Mouse (Mus musculus): ENCODE measurements around the gene Rnf141.

Rnf141 gene

GRCm38 (mm10) chr7:110833024-110833423 lies 11.2 kb downstream of the Rnf141 start:
- no peak for DNase-seq (ENCODE audit: low spot score in 2 of 2)

- no peak for DNase-seq (ENCODE audit: low spot score in 2 of 2)
Measured at GRCm38 (mm10) chr7:110823995-110824953, 20.0 kb downstream of the Rnf141 start.

DNA sequence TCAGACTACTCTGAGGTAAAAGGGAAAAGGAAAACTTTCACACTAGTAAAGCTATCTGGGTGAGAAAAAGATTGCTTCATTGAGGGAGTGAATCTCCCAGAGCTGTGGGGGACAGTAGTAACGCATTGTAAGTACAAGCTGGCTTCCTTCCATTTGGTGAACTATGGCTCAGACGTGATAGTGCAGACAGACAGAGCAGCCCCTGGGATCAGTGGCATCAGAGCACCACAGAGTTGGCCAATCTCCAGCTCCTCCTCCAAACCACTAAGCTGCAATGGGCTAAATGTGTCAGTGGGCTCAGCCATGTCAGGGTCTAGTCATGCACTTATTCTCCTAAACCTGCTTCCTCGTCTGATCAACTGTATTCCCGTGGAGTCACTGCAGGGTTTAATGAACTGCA lies 20.7 kb downstream of the Rnf141 start:
- no peak for DNase-seq (ENCODE audit: low spot score in 2 of 2)

- no peak for DNase-seq (ENCODE audit: low spot score in 2 of 2)
Measured at GRCm38 (mm10) chr7:110823076-110823475, 21.2 kb downstream of the Rnf141 start.

DNA sequence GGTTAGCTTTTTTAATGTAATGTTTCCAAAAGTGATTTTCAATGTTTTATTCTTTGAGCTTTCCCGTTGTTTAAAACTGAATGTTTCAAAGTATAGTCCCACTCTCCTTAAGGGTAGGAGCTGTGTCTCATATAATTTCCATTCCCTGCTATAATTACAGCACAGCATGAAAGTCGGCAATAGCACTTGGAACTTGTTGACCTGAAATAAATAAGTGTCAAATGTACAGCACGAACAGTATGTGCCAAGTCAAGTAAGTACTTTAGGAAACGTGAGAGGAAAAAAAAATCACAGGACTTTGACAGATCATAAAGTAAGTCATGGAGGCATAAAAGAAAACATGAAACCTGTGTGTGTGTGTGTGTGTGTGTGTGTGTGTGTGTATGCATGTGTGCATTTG lies 22.2 kb downstream of the Rnf141 start:
- DNase-seq (ENCODE audit: low spot score in 2 of 2): no peak

DNA sequence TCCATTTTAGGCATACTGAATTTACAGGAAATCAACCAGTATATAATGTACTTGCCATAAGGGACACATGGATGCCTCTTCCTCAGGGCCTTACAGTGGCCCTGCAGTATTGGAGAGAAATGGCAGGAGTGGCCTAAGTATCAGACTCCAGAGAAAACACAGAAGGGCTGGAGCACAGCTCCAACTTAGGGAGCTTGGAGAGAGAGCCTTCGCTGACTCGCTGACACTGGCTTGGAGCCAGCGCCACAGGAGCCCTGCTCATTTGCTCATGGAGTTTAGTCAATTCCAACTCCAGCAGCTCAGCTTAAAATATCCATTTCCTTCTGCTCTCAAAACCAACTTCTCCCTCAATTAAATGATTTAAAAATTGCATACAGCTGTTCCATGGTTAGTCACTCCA lies 22.6 kb downstream of the Rnf141 start:
- no peak for DNase-seq (ENCODE audit: low spot score in 2 of 2)

DNA sequence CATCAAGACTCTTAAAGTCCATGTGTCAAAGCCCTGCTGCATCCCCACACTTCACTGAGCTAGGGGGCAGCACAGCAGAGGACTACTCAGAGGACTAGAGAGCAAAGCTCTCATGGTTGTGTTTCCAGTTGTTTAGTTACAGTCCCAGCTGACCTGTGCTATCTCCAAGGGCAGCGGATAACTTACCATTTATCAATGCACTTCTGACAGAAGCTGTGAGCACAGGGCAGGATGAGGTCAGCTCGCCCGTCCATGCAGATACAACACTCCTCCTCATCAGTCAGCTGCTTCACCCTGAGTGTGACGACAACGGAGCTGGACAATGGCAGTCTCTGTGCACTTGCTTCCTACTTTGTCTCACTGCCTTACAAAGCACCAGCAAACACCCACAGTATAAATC lies 23.2 kb downstream of the Rnf141 start:
- DNase-seq (ENCODE audit: low spot score in 2 of 2): no peak

DNA sequence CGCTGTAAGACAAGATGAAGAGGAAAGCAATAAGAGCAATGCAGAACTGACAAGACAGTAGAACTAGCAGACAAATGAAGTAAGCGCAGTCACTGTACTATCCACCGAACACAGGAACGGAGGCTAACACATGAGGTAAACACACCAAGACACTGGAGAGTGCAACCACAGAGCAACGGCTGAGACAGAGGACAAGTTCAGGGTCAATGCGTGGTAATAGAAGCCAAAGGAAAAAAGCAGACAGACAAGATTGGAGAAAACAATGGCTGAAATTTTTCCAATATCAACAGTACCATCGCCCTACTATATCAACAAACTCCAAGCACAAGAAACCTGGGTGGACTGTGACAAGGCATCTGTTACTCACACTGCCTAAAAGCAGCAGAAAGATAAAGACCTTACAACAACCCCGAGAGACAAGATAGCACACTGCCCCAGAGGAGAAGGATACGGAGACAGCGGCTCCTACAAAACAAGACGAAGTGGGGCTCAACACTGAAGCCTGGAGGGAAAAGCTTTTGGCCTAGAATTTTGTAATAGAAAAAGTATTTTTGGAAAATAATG lies 25.4 kb downstream of the Rnf141 start:
- DNase-seq (ENCODE audit: low spot score in 2 of 2): no peak

DNA sequence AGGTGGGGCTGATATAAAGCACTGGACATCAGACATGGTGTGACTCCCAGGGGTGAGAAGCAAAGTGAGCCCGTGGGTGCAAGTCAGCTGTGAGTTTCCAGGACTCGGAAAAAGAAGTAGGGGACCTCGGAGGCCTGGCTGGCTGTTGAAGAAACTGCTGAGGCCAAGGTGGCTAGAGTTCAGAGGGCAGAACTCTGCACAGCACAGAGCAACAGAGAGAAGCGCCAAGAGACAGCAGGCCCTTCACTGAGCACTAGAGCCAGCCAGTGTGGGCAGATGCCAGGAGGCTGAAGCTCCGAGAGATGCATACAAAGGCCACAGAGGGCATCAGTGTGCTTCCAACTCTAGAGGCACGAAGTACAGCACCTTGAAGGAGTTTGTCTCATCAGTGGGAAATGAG lies 26.1 kb downstream of the Rnf141 start:
- DNase-seq (ENCODE audit: low spot score in 2 of 2): no peak

GRCm38 (mm10) chr7:110816037-110816436 lies 28.2 kb downstream of the Rnf141 start:
- peak in 1 of 2 experiments; percentile 46 for DNase-seq (ENCODE audit: low spot score in 2 of 2)

- no peak for DNase-seq (ENCODE audit: low spot score in 2 of 2)
Measured at GRCm38 (mm10) chr7:110813983-110814382, 30.3 kb downstream of the Rnf141 start.

DNA sequence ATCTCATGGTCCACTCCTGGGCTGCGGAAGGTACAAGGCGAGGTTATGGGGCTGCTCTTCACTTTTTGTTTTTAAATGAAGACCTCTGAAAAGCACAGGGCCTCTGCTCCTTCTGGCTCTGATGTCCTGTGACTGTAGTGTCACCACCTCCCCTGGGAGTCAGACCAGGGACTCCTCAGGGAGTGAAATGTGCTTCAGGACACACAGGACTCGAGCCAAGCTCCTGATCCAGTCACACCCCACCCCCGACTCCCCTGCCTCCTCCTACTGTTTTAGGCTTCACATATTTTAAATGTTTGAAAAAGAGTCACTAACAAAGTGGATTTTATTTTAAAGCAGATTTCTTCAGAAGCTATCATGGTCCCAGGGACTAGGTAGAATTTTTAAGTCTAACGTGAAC lies 32.7 kb downstream of the Rnf141 start:
- DNase-seq (ENCODE audit: low spot score in 2 of 2): no peak

- no peak for DNase-seq (ENCODE audit: low spot score in 2 of 2)
Measured at GRCm38 (mm10) chr7:110810995-110811394, 33.3 kb downstream of the Rnf141 start.

DNA sequence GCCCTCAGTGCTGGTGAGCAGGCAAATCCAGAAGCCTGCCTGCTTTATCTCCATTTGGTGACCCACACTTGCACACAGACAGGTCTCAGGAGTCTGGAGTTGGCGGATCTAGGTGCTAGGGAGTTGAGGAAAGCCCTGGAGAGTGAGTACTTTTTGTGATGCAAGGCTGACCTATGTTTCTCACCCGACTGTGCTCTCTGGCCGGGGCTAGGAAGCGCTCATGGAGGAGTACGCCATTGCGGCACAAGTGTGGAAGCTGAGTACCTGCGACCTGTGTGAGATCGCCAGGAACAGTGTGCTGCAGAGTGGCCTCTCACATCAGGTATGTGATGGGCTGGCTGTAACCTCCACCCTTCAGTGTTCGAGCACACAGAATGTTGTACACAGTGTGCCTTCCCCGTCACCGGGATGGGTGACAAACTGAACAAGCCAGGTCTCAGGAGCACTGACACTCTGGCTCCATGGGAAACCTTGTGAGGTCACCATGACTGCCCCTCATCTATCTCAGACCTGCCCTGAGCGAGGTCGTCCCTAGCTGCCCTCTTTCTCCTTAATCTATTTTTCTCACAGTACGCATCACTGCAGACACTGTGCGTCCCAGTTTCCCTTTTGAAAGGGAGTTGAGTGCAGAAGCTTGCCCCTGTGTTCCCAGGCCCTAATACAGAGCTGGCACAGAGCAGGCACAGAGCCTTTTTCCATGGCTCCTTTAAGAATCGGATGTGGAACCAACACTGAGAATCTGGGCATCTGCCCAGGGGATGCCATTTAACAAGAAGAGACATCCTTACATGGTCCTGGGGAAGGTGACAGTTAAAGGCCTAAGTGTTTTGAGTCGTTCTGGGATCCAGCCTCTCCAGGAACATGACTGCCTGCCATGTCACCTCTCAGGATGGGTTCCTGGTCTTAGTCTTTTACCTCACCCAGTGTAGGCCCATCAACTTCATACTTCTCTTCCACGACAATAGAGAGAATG lies 34.4 kb downstream of the Rnf141 start:
- no peak for DNase-seq (ENCODE audit: low spot score in 2 of 2)

DNA sequence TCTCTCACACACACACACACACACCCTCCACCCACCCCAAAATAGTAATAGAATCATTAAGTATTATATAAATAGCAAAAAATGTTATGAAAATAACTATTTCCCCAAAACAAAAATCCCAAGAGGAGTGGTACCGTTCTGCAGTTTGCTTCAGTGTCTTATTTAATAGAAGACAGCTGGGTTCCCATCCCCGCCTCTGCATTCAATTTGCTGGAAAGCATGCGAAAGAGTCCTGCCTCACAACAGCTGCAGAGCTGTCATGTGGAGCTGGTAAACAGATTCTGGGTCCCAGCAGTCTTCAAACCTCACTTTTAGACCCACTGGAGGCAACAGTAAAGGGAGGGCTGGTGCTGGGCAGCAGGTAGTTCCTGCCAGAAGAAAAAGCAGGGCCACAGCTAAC lies 35.3 kb downstream of the Rnf141 start:
- no peak for DNase-seq (ENCODE audit: low spot score in 2 of 2)

GRCm38 (mm10) chr7:110807460-110808030 lies 36.7 kb downstream of the Rnf141 start:
- DNase-seq (ENCODE audit: low spot score in 2 of 2): no peak

DNA sequence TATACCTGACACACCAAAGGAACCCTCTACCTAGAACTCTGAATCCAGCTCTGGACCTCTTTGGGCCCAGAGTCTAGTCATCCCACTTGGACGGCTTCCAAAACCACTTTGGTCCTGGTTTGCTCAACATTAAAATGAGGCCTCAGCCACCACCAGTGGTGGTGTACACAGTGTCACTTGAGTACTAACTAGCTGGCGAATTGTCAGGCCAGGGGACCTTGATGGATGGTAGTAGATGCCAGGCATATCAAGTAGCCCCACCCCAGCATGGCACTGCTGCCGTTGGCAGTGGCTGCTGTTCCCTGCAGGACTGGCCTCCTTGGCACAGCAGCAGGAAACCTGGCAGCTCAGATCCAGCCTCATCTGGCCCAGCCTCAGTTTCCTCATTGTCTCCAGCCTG lies 40.0 kb downstream of the Rnf141 start:
- DNase-seq (ENCODE audit: low spot score in 2 of 2): no peak

DNA sequence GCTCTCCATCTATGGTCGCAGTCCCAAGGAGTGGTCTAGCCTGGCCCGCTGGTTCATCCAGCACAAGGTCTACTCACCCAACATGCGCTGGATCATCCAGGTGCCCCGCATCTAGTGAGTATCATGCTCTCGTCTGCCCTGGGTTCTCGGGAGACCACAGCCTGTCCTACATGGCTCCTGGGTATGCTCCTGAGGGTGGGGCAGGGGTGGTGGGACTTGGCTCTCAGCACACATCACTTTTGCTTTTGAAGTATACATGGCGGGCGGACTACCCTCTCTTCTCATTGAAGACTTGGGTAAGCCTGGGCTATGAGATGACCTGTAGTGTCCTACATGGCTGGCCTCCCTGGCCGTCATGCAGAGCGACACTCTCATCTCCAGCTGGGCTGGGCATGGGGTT lies 41.1 kb downstream of the Rnf141 start:
- no peak for DNase-seq (ENCODE audit: low spot score in 2 of 2)

DNA sequence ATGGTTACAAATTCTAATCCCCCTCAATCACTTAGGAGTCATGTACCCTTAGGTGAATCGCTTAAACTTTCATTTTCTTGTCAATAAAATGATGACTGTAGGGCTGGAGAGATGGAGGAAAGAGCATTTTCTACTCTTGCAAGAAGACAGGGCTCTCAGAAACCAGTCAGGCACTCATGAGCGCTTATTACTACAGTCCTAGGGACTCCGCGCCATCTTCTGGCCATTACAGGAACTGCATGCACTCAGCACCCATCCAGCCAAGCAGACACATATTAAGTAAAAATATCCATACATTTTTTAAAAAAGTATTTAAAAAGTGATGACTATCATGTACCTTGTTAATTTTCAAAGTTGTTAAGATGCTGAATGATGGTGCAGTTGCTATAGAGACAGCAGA lies 43.2 kb downstream of the Rnf141 start:
- DNase-seq (ENCODE audit: low spot score in 2 of 2): peak; percentile 81 to 85

GRCm38 (mm10) chr7:110797722-110798409 lies 46.4 kb downstream of the Rnf141 start:
- no peak for DNase-seq (ENCODE audit: low spot score in 2 of 2)

Data from cerebellum, postnatal 4 days (tissue).